Mouse (Mus musculus) lung, embryonic 15.5 days (tissue): ENCODE measurements around the gene Mau2. TPM values are rescaled to one million over a fixed set of nuclear protein-coding genes. Genes with fewer than 3 reads are reported as not detected.

Experiments
- ATAC-seq: fragments of 200-750 bp; cut with Nextera tagmentation; 2 replicates; pipeline ENCODE4 v1.8.0; 2017; ENCODE audit warnings: moderate number of reproducible peaks, borderline replicate concordance; ENCODE audit not compliant: low FRiP score, low TSS enrichment; ENCODE audit errors: extremely low read depth
- H3K27ac ChIP-seq: fragments of 300-500 bp; sonication (generic); 2 replicates; pipeline ENCODE4 v1.5.1; 2015; ENCODE audit warnings: moderate library complexity, mild to moderate bottlenecking, inconsistent platforms
- H3K27me3 ChIP-seq: fragments of 300-500 bp; sonication (generic); 2 replicates; pipeline ENCODE4 v1.6.1; 2015; ENCODE audit warnings: inconsistent platforms
- H3K36me3 ChIP-seq: fragments of 300-500 bp; sonication (generic); 2 replicates; pipeline ENCODE4 v1.6.1; 2015; ENCODE audit warnings: inconsistent platforms
- H3K4me1 ChIP-seq: fragments of 300-500 bp; sonication (generic); 2 replicates; pipeline ENCODE4 v1.6.1; 2015; ENCODE audit warnings: inconsistent platforms
- H3K4me2 ChIP-seq: fragments of 300-500 bp; sonication (generic); 2 replicates; pipeline ENCODE4 v1.6.1; 2015; ENCODE audit warnings: inconsistent platforms, mild to moderate bottlenecking, moderate library complexity
- H3K4me3 ChIP-seq: fragments of 300-500 bp; sonication (generic); 2 replicates; pipeline ENCODE4 v1.5.1; 2015; ENCODE audit warnings: mild to moderate bottlenecking, inconsistent platforms
- H3K9ac ChIP-seq: fragments of 300-500 bp; sonication (generic); 2 replicates; pipeline ENCODE4 v1.6.1; 2015; ENCODE audit warnings: inconsistent platforms
- H3K9me3 ChIP-seq: fragments of 300-500 bp; sonication (generic); 2 replicates; pipeline ENCODE4 v1.6.1; 2016; ENCODE audit warnings: inconsistent platforms
- WGBS: fragments of 180-500 bp; shearing (Covaris S2); methylation state at CpG from one replicate; pipeline ENCODE4 v1.1.7; 2015; 5-methylcytosine and 5-hydroxymethylcytosine counted together
- polyA plus RNA-seq: library from polyadenylated mRNA; unstranded; fragments of >200 nt; fragmentation: Nextera tagmentation; extraction: Ambion mirVana; gene quantifications from 2 replicates; pipeline ENCODE4 v1.2.1, GENCODE M21; 2015

Gene Mau2
- polyA plus RNA-seq, 1 experiment from 2014 or later, result 50.5 TPM

- Histone ChIP-seq H3K4me3 (no peak overlapping the region), H3K27me3 (no peaks in the 10 kb centered on the region), H3K4me1 (peaks cover 28% of the 10 kb centered on the region), H3K27ac (no peak overlapping the region), H3K9me3 (no peaks in the 10 kb centered on the region), H3K36me3 (no peaks in the 10 kb centered on the region), H3K9ac (no peak overlapping the region), H3K4me2 (no peak overlapping the region)
- 52% methylated on average over 4 of the region's 4 CpGs for WGBS
- ATAC-seq, result no peak
These were observed 75.1 kb downstream of the Mau2 start for GRCm38 (mm10) chr8:69967291-69967933.

Other genes starting within 250 kb of the Mau2 start
- gene Gmip, start 234.1 kb downstream of the Mau2 start, polyA plus RNA-seq, result 7.6 and 8.5 TPM in 2 replicates
- 0.57 and 0.61 TPM in 2 replicates for gene Lpar2, start 220.3 kb downstream of the Mau2 start, polyA plus RNA-seq
- gene Pbx4, start 210.2 kb downstream of the Mau2 start, polyA plus RNA-seq, result 10.1 and 11.4 TPM in 2 replicates
- 0.59 and 0.61 TPM in 2 replicates for gene Cilp2, start 155.0 kb downstream of the Mau2 start, polyA plus RNA-seq
- gene Tssk6, start 140.6 kb downstream of the Mau2 start, polyA plus RNA-seq, result 2.9 and 3.7 TPM in 2 replicates
- gene Ndufa13, start 140.2 kb downstream of the Mau2 start, polyA plus RNA-seq, result 162 and 177 TPM in 2 replicates
- 4.0 and 5.5 TPM in 2 replicates for gene Yjefn3, start 140.0 kb downstream of the Mau2 start, polyA plus RNA-seq
- gene Gatad2a, start 46.4 kb downstream of the Mau2 start, polyA plus RNA-seq, result 60.3 and 64.3 TPM in 2 replicates
- gene Sugp1, start 79 bp upstream of the Mau2 start, polyA plus RNA-seq, result 41.5 and 44.8 TPM in 2 replicates
- 0.54 TPM in 2 replicates for gene Tm6sf2, start 30.2 kb upstream of the Mau2 start, polyA plus RNA-seq
- not detected in 2 replicates for gene Hapln4, start 40.7 kb upstream of the Mau2 start, polyA plus RNA-seq
- gene Ncan, start 78.1 kb upstream of the Mau2 start, polyA plus RNA-seq, result 0.22 and 0.23 TPM in 2 replicates
- gene Nr2c2ap, start 88.6 kb upstream of the Mau2 start, polyA plus RNA-seq, result 30.9 and 32.5 TPM in 2 replicates
- gene Rfxank, start 96.4 kb upstream of the Mau2 start, polyA plus RNA-seq, result 20.3 TPM in 2 replicates
- gene Borcs8, start 96.8 kb upstream of the Mau2 start, polyA plus RNA-seq, result 44.9 and 45.7 TPM in 2 replicates
- 0.21 and 0.22 TPM in 2 replicates for gene Mef2b, start 97.0 kb upstream of the Mau2 start, polyA plus RNA-seq
- 69.7 TPM in 2 replicates for gene Tmem161a, start 129.6 kb upstream of the Mau2 start, polyA plus RNA-seq
- 3.9 and 4.4 TPM in 2 replicates for gene Slc25a42, start 169.6 kb upstream of the Mau2 start, polyA plus RNA-seq
- gene Sugp2, start 191.5 kb upstream of the Mau2 start, polyA plus RNA-seq, result 26.7 and 27.7 TPM in 2 replicates
- gene Armc6, start 191.7 kb upstream of the Mau2 start, polyA plus RNA-seq, result 24.2 and 30.1 TPM in 2 replicates
- gene Homer3, start 240.1 kb upstream of the Mau2 start, polyA plus RNA-seq, result 70.4 and 73.0 TPM in 2 replicates